Mouse (Mus musculus) right cerebral cortex, postnatal 14 days (tissue): ENCODE results near the gene Aagab.

Experiments
- DNase-seq: peaks from one replicate; pipeline ENCODE4 v3.0.0; 2022

Gene Aagab

GRCm38 (mm10) chr9:63682301-63682700 is 79.8 kb downstream of the Aagab start:
- no peak for DNase-seq

- DNase-seq = no peak
Observed at GRCm38 (mm10) chr9:63682943-63683342, 80.5 kb downstream of the Aagab start.

GRCm38 (mm10) chr9:63684277-63684676 is 81.8 kb downstream of the Aagab start:
- no peak for DNase-seq

GRCm38 (mm10) chr9:63685352-63685751 is 82.9 kb downstream of the Aagab start:
- DNase-seq = no peak

DNA sequence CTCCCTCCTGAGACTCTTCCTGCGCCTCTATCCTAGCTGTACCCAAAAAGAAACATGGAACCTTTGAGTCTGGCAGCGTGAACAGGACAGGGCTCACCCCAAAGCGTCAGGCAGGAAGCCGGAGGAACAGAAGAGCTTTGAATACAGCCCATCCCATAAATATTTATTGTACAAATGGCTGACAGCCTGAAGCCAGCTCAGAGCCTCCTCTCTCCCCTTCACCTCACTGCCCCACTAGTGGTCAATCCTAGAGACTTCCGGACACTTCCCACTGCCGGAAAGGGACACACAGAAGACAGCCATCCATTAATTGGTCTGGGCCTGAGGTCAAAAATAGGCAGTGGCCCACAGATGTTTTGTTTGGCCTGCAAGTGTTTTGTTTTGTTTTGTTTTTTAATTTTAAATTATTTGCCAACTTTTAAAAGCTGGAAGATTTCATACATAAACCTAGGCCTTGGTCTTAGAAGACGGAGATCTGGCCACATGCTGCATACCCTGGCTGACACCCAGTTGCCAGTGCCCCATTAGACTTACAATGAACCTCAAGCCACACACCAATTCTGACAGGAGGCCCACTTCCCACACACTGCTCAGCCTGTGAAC is 85.1 kb downstream of the Aagab start:
- no peak for DNase-seq

- DNase-seq = no peak
Observed at GRCm38 (mm10) chr9:63690511-63690910, 88.1 kb downstream of the Aagab start.

GRCm38 (mm10) chr9:63691960-63692359 is 89.5 kb downstream of the Aagab start:
- no peak for DNase-seq
